Mouse (Mus musculus): ENCODE measurements around the gene Hecw2. TPM values are rescaled to one million over a fixed set of nuclear protein-coding genes. Genes with fewer than 3 reads are reported as not detected.

The Hecw2 gene
- polyA plus RNA-seq, 1 experiment from 2014 or later, result 3.2 TPM

DNA sequence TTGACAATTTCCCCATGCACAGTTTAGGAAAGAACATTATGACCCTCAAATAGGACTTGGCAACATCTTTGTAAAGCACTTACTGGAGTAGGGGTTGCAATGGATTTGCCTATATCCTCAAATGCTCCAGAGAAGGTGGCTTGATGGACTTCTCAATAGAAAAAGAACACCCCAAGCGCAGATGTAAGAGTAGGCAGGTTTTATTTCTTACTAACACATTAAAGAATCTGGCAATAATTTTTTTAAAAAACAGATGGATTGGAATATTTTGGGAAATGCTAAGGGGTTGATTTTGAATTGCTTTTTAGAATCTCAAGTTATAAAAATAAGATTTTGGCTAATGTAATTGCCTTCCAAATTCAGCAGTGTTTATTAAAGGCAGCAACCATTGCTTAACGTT, 133.9 kb downstream of the Hecw2 start:
- H3K36me3 ChIP-seq (ENCODE audit: insufficient read depth, low read length), result no peaks in the 10 kb centered on the region
- no peak overlapping the region for H3K27ac ChIP-seq (ENCODE audit: low read length)
- no peak overlapping the region for H3K9ac ChIP-seq (replicated peaks; ENCODE audit: low read length)
- H3K9me3 ChIP-seq (ENCODE audit: low read length), result no peaks in the 10 kb centered on the region
- H3K27me3 ChIP-seq (ENCODE audit: insufficient read depth, low read length), result no peaks in the 10 kb centered on the region
- no peak overlapping the region for H3K4me3 ChIP-seq (ENCODE audit: low read length)
- whole genome bisulfite sequencing, result 90% methylated on average over 2 of the region's 2 CpGs
- no peaks in the 10 kb centered on the region for H3K4me1 ChIP-seq (ENCODE audit: insufficient read depth, low read length)
- no peak for ATAC-seq (ENCODE audit: low FRiP score, low TSS enrichment)
- H3K4me2 ChIP-seq (replicated peaks; ENCODE audit: low read depth, low read length), result no peak overlapping the region

DNA sequence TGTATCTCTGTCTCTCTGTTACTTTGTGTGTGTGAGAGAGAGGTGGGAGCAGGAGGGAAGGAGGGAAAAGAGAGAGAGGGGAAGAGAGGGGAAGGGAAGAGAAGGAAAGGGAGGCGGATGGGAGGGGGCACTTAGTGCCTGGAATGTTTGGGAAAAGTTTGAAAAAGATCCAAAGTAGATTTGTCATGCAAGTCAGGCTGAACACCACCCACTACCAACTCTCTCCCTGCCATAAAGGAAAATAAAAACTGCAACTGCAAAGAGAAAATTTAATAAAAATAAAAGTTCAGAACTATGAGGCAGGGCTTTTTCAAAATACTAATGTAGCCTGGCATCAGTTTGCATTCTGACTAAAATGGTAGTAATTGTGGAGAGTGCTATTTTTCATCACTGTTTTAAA, 135.2 kb downstream of the Hecw2 start:
- Histone ChIP-seq H3K9ac (replicated peaks; ENCODE audit: low read length) (no peak overlapping the region), H3K4me2 (replicated peaks; ENCODE audit: low read depth, low read length) (no peak overlapping the region), H3K4me1 (ENCODE audit: insufficient read depth, low read length) (no peaks in the 10 kb centered on the region), H3K9me3 (ENCODE audit: low read length) (no peaks in the 10 kb centered on the region), H3K27me3 (ENCODE audit: insufficient read depth, low read length) (no peaks in the 10 kb centered on the region), H3K4me3 (ENCODE audit: low read length) (no peak overlapping the region), H3K27ac (ENCODE audit: low read length) (no peak overlapping the region), H3K36me3 (ENCODE audit: insufficient read depth, low read length) (no peaks in the 10 kb centered on the region)
- 67% methylated on average over 1 of the region's 1 CpGs for WGBS
- ATAC-seq (ENCODE audit: low FRiP score, low TSS enrichment), result no peak

DNA sequence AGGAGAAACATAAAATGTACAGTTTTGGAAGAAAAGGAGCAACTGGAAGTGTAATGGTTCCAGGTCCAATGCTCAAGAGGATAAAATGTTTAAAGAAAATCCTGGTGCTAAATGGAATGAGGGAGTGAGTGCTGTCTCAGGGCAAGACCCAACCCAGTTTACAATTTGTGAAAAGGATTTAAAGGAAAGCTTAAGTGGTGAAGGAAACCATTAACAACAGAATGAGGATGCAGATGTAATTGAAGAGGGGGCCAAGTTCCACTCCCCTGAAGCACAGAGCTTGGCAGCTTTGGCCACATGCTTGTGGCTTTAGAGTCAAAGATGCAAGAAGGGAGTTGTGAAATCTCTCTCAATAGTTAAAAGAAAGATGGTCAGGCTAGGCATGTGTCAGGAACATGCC, 142.2 kb downstream of the Hecw2 start:
- no peaks in the 10 kb centered on the region for H3K4me1 ChIP-seq (ENCODE audit: insufficient read depth, low read length)
- no peak overlapping the region for H3K27ac ChIP-seq (ENCODE audit: low read length)
- H3K9ac ChIP-seq (replicated peaks; ENCODE audit: low read length), result no peak overlapping the region
- no peaks in the 10 kb centered on the region for H3K36me3 ChIP-seq (ENCODE audit: insufficient read depth, low read length)
- H3K27me3 ChIP-seq (ENCODE audit: insufficient read depth, low read length), result no peaks in the 10 kb centered on the region
- H3K9me3 ChIP-seq (ENCODE audit: low read length), result no peaks in the 10 kb centered on the region
- no peak overlapping the region for H3K4me3 ChIP-seq (ENCODE audit: low read length)
- no peak for ATAC-seq (ENCODE audit: low FRiP score, low TSS enrichment)
- H3K4me2 ChIP-seq (replicated peaks; ENCODE audit: low read depth, low read length), result no peak overlapping the region

DNA sequence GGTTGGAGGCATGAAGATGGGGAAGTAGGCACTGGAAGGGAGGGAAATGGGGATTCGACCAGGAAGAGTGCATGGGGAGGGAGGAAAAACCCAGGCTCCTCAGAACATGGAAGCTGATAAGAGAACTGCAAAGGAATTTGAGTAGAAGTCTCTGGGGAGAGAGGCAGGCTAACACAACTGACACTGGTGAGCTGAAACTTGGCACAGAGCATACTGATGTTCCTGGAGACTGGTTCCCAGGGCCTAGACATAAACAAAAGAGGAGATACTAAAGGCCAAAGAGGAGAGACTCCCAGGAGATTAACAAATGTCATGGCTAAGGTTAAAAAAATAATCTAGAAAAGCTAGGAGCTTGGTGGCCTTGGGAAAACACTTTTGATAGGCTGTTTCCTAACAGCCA, 148.0 kb downstream of the Hecw2 start:
- ATAC-seq (ENCODE audit: low FRiP score, low TSS enrichment), result no peak
- 64% methylated on average over 1 of the region's 1 CpGs for WGBS
- Histone ChIP-seq H3K4me1 (ENCODE audit: insufficient read depth, low read length) (no peaks in the 10 kb centered on the region), H3K9ac (replicated peaks; ENCODE audit: low read length) (no peak overlapping the region), H3K27me3 (ENCODE audit: insufficient read depth, low read length) (no peaks in the 10 kb centered on the region), H3K4me2 (replicated peaks; ENCODE audit: low read depth, low read length) (no peak overlapping the region), H3K9me3 (ENCODE audit: low read length) (no peaks in the 10 kb centered on the region), H3K36me3 (ENCODE audit: insufficient read depth, low read length) (no peaks in the 10 kb centered on the region), H3K4me3 (ENCODE audit: low read length) (no peak overlapping the region), H3K27ac (ENCODE audit: low read length) (no peak overlapping the region)

DNA sequence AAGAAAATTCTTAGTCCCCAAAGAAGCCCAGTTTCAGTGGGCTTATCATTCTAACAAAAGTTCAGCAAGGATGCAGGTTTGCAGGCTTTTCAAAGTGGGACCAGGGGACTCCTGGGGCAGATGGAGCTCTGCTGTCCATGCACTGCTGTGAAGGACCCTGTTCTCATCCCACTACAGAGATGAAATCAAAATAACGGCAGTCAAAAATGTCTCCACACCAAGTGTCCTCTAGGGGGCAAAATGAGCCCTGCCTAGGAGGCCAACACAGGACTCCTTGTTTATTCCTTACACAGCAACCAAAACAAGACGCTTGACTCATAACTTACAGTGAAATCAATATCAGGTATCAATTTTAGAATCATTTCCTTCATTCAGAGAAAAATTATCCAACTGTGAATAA, 155.9 kb downstream of the Hecw2 start:
- Histone ChIP-seq H3K4me3 (ENCODE audit: low read length) (no peak overlapping the region), H3K4me1 (ENCODE audit: insufficient read depth, low read length) (no peaks in the 10 kb centered on the region), H3K36me3 (ENCODE audit: insufficient read depth, low read length) (no peaks in the 10 kb centered on the region), H3K9me3 (ENCODE audit: low read length) (no peaks in the 10 kb centered on the region), H3K4me2 (replicated peaks; ENCODE audit: low read depth, low read length) (no peak overlapping the region), H3K27me3 (ENCODE audit: insufficient read depth, low read length) (no peaks in the 10 kb centered on the region), H3K27ac (ENCODE audit: low read length) (no peak overlapping the region), H3K9ac (replicated peaks; ENCODE audit: low read length) (no peak overlapping the region)
- 0 out of 2 replicates have a peak, but pooled peaks have one; percentile 27 for ATAC-seq (ENCODE audit: low FRiP score, low TSS enrichment)
- WGBS, result 43% methylated on average over 2 of the region's 2 CpGs

DNA sequence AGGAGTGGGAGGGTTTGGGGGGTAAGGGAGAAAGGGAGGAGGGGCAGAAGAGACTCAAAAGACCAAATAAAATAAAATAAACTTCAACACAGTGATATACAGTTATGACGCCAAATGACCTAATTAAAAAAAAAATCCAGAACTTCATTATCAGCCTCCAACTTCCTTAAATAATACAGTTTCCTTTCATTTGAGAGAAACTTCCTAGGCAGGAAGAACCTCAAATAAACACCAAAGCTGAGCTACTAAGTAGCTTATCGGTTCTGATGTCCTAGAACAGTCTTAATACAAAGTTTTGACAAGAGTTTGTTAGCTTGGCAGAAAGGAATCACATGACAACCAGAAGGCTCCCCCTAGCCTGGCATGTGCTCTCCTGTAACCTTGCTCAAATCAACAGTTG, 177.3 kb downstream of the Hecw2 start:
- H3K4me2 ChIP-seq (replicated peaks; ENCODE audit: low read depth, low read length), result no peak overlapping the region
- no peak for ATAC-seq (ENCODE audit: low FRiP score, low TSS enrichment)
- no peaks in the 10 kb centered on the region for H3K9me3 ChIP-seq (ENCODE audit: low read length)
- no peaks in the 10 kb centered on the region for H3K27me3 ChIP-seq (ENCODE audit: insufficient read depth, low read length)
- H3K36me3 ChIP-seq (ENCODE audit: insufficient read depth, low read length), result no peaks in the 10 kb centered on the region
- no peak overlapping the region for H3K9ac ChIP-seq (replicated peaks; ENCODE audit: low read length)
- H3K27ac ChIP-seq (ENCODE audit: low read length), result no peak overlapping the region
- H3K4me3 ChIP-seq (ENCODE audit: low read length), result no peak overlapping the region
- H3K4me1 ChIP-seq (ENCODE audit: insufficient read depth, low read length), result no peaks in the 10 kb centered on the region
- 59% methylated on average over 2 of the region's 2 CpGs for WGBS

DNA sequence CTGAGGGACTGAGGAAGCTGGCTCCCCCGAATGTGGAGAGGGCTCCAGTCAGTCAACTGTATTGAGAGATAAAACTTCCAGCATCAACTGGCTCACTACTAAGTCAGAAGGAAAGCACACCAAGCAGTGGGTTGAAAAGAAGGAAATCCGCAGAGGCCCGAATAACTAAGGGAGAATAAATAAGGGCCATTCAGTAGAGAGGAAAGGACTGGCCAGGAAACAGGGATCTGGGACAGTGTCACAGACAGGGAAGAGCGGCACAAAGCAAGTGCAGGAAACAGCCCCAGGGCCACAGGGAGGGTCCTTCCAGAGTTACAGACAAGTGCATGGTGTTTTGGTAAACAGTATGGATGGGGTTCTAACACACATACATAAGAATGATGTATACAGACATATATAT, 179.2 kb downstream of the Hecw2 start:
- Histone ChIP-seq H3K9me3 (ENCODE audit: low read length) (no peaks in the 10 kb centered on the region), H3K4me3 (ENCODE audit: low read length) (no peak overlapping the region), H3K36me3 (ENCODE audit: insufficient read depth, low read length) (no peaks in the 10 kb centered on the region), H3K27ac (ENCODE audit: low read length) (peak overlapping the region; percentile 26; the same call in 1 of the 2 replicates), H3K27me3 (ENCODE audit: insufficient read depth, low read length) (no peaks in the 10 kb centered on the region), H3K4me2 (replicated peaks; ENCODE audit: low read depth, low read length) (no peak overlapping the region), H3K9ac (replicated peaks; ENCODE audit: low read length) (no peak overlapping the region), H3K4me1 (ENCODE audit: insufficient read depth, low read length) (no peaks in the 10 kb centered on the region)
- ATAC-seq (ENCODE audit: low FRiP score, low TSS enrichment), result peak; percentile 31; the same call in 1 of the 2 replicates
- WGBS, result 62% methylated on average over 4 of the region's 4 CpGs

DNA sequence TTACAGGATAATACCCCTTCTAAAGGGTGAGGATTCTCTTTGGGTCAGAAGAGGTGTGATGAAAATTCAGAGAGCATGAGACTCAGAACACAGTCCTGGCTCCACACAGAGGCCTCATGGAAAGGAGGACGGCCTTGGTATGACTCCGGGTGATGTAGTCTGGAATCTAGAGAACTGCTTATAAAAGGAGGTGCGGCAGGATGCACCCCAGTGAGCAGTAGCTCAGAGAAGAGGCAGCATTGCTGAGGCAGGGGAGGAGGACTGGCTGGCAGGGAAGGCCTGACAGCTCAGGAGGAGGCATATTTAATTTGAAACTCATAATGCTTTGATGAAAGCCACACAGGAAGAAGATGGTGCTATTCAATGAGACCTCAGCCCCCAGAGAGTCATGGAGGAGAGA, 182.6 kb downstream of the Hecw2 start:
- Histone ChIP-seq H3K9me3 (ENCODE audit: low read length) (no peaks in the 10 kb centered on the region), H3K4me1 (ENCODE audit: insufficient read depth, low read length) (no peaks in the 10 kb centered on the region), H3K9ac (replicated peaks; ENCODE audit: low read length) (no peak overlapping the region), H3K4me3 (ENCODE audit: low read length) (no peak overlapping the region), H3K4me2 (replicated peaks; ENCODE audit: low read depth, low read length) (no peak overlapping the region), H3K36me3 (ENCODE audit: insufficient read depth, low read length) (no peaks in the 10 kb centered on the region), H3K27me3 (ENCODE audit: insufficient read depth, low read length) (no peaks in the 10 kb centered on the region), H3K27ac (ENCODE audit: low read length) (no peak overlapping the region)
- ATAC-seq (ENCODE audit: low FRiP score, low TSS enrichment), result no peak
- 67% methylated on average over 3 of the region's 3 CpGs for WGBS

DNA sequence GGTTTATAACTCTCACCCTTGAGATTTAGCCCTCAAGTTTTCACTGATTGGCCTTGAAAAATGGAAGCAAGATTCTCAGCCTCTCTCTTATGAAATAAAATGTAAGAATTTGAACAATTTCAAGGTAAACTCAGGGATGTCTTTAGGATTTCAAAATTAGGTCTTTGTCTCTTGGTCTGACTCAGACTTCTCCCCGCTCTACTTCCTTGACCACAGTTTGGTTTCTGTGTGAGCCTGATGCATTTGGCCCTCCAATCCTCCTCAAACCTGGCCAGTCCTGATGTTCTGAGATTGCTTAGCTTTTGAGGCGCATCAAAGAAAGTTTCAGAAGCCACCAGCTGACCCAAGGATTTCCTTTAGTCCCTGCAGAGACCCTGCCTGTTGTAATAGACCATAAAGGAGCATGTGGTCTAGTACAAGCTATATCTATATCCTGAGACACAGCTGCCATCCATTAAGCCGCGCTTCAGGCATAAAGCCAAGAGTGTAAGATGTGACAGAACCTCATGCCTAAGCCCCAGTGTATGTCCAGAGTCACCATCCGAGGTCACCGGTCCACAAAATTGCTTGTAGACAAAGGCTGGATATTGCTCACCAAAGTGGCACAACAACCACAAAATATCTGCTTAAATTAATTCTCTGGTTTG, 185.4 kb downstream of the Hecw2 start:
- no peaks in the 10 kb centered on the region for H3K4me1 ChIP-seq (ENCODE audit: insufficient read depth, low read length)
- no peaks in the 10 kb centered on the region for H3K36me3 ChIP-seq (ENCODE audit: insufficient read depth, low read length)
- H3K27ac ChIP-seq (ENCODE audit: low read length), result no peak overlapping the region
- no peaks in the 10 kb centered on the region for H3K9me3 ChIP-seq (ENCODE audit: low read length)
- H3K27me3 ChIP-seq (ENCODE audit: insufficient read depth, low read length), result no peaks in the 10 kb centered on the region
- 74% methylated on average over 6 of the region's 6 CpGs for WGBS
- no peak overlapping the region for H3K4me3 ChIP-seq (ENCODE audit: low read length)
- H3K9ac ChIP-seq (replicated peaks; ENCODE audit: low read length), result no peak overlapping the region
- no peak for ATAC-seq (ENCODE audit: low FRiP score, low TSS enrichment)
- no peak overlapping the region for H3K4me2 ChIP-seq (replicated peaks; ENCODE audit: low read depth, low read length)

DNA sequence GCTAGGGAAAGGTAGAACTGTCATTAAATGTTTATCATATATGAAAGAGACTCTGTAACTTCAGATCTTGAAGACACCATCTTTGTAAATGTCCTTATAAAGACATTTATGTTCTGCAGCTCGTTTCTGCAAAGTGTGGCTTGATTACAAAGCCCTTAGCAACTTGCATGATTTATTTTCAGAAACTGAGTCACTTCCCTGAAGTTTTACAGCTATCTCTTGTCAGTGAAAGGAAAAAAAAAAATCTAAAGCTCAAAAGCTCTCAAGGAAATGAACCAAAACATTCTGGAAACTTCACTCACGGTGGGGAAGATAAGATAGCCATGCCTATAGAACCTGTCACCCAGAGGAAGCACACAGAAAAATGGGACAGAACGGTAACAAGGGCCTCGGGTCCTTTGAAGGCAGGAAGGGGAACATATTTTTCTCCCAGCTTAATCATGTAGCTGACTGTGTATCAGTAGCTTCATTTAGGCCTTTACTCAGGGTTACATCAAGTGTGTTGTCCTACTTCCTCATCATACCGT, 189.0 kb downstream of the Hecw2 start:
- ATAC-seq (ENCODE audit: low FRiP score, low TSS enrichment), result no peak
- Histone ChIP-seq H3K4me1 (ENCODE audit: insufficient read depth, low read length) (no peaks in the 10 kb centered on the region), H3K36me3 (ENCODE audit: insufficient read depth, low read length) (no peaks in the 10 kb centered on the region), H3K4me3 (ENCODE audit: low read length) (no peak overlapping the region), H3K9me3 (ENCODE audit: low read length) (no peaks in the 10 kb centered on the region), H3K9ac (replicated peaks; ENCODE audit: low read length) (no peak overlapping the region), H3K4me2 (replicated peaks; ENCODE audit: low read depth, low read length) (no peak overlapping the region), H3K27ac (ENCODE audit: low read length) (no peak overlapping the region), H3K27me3 (ENCODE audit: insufficient read depth, low read length) (no peaks in the 10 kb centered on the region)
- 42% methylated on average over 5 of the region's 5 CpGs for WGBS
